Mouse (Mus musculus): Measurements from ENCODE around the gene Gm47969. TPM values are rescaled to one million over a fixed set of nuclear protein-coding genes. Genes with fewer than 3 reads are reported as not detected.

Gm47969 gene
- not detected in 2 replicates for polyA plus RNA-seq (2015; fragmentation: Nextera tagmentation; extraction: Ambion mirVana)

GRCm38 (mm10) chr1:83044882-83045427, at the start of gene Gm47969:
Gene Gm47969, plus strand, starts transcription at chr1:83044932.

GRCm38 (mm10) chr1:83000306-83000705, 44.4 kb upstream of the Gm47969 start, which contains the start of gene Gm47959:
Gene Gm47959, plus strand, starts transcription at chr1:83000548.

GRCm38 (mm10) chr1:83038109-83038672, 6.5 kb upstream of the Gm47969 start, which contains the start of gene Slc19a3:
Gene Slc19a3, minus strand, starts transcription at chr1:83038448.

GRCm38 (mm10) chr1:83042380-83042779, 2.4 kb upstream of the Gm47969 start, which contains the start of gene Krtap28-10:
Gene Krtap28-10, minus strand, starts transcription at chr1:83042480.

GRCm38 (mm10) chr1:83059278-83059677, 14.5 kb downstream of the Gm47969 start, which contains the start of gene A030005K14Rik:
Gene A030005K14Rik, minus strand, starts transcription at chr1:83059378.

GRCm38 (mm10) chr1:83060643-83061042, 15.9 kb downstream of the Gm47969 start, which contains the start of gene Krtap28-13:
Gene Krtap28-13, plus strand, starts transcription at chr1:83060930.

Other genes with a start within 250 kb of the Gm47969 start
- gene Agfg1, start 205.4 kb upstream of the Gm47969 start, polyA plus RNA-seq (2015; fragmentation: Nextera tagmentation; extraction: Ambion mirVana) = 15.1 and 18.3 TPM in 2 replicates
- 0.27 TPM in 1 of 2 replicates, not detected in the other for gene A030005L19Rik, start 131.6 kb upstream of the Gm47969 start, polyA plus RNA-seq (2015; fragmentation: Nextera tagmentation; extraction: Ambion mirVana)
- not detected in 2 replicates for gene A030014E15Rik, start 120.0 kb upstream of the Gm47969 start, polyA plus RNA-seq (2015; fragmentation: Nextera tagmentation; extraction: Ambion mirVana)
- not detected in 2 replicates for gene Gm6217, start 113.5 kb upstream of the Gm47969 start, polyA plus RNA-seq (2015; fragmentation: Nextera tagmentation; extraction: Ambion mirVana)
- gene A030003K21Rik, start 101.5 kb upstream of the Gm47969 start, polyA plus RNA-seq (2015; fragmentation: Nextera tagmentation; extraction: Ambion mirVana) = not detected in 2 replicates
- gene Gm7544, start 88.9 kb upstream of the Gm47969 start, polyA plus RNA-seq (2015; fragmentation: Nextera tagmentation; extraction: Ambion mirVana) = not detected in 2 replicates
- gene Gm47955, start 84.6 kb upstream of the Gm47969 start, polyA plus RNA-seq (2015; fragmentation: Nextera tagmentation; extraction: Ambion mirVana) = not detected in 2 replicates
- gene Gm47959, start 44.4 kb upstream of the Gm47969 start, polyA plus RNA-seq (2015; fragmentation: Nextera tagmentation; extraction: Ambion mirVana) = not detected in 2 replicates
- 1.1 and 1.2 TPM in 2 replicates for gene Slc19a3, start 6.5 kb upstream of the Gm47969 start, polyA plus RNA-seq (2015; fragmentation: Nextera tagmentation; extraction: Ambion mirVana)
- gene Krtap28-10, start 2.5 kb upstream of the Gm47969 start, polyA plus RNA-seq (2015; fragmentation: Nextera tagmentation; extraction: Ambion mirVana) = not detected in 2 replicates
- gene A030005K14Rik, start 14.4 kb downstream of the Gm47969 start, polyA plus RNA-seq (2015; fragmentation: Nextera tagmentation; extraction: Ambion mirVana) = not detected in 2 replicates
- gene Krtap28-13, start 16.0 kb downstream of the Gm47969 start, polyA plus RNA-seq (2015; fragmentation: Nextera tagmentation; extraction: Ambion mirVana) = not detected in 2 replicates
- 0.58 and 1.6 TPM in 2 replicates for gene Ccl20, start 71.8 kb downstream of the Gm47969 start, polyA plus RNA-seq (2015; fragmentation: Nextera tagmentation; extraction: Ambion mirVana)
- 0.11 TPM in 1 of 2 replicates, not detected in the other for gene Daw1, start 114.8 kb downstream of the Gm47969 start, polyA plus RNA-seq (2015; fragmentation: Nextera tagmentation; extraction: Ambion mirVana)

All from adrenal gland, postnatal 0 days (tissue).